Mouse (Mus musculus) G1E-ER4 (cell line): ENCODE measurements around the gene Kif1b. TPM values are rescaled to one million over a fixed set of nuclear protein-coding genes. Genes with fewer than 3 reads are reported as not detected.

Source experiments
- GATA1 ChIP-seq: IDR thresholded peaks from one replicate; pipeline ENCODE4 v1.8.0; 2012; ENCODE audit warnings: low read length, inconsistent platforms
- polyA plus RNA-seq: library from polyadenylated mRNA; stranded (reverse); fragments of >175 nt; gene quantifications from 2 replicates; pipeline ENCODE4 v1.2.3, GENCODE M21; 2012

The Kif1b gene
- polyA plus RNA-seq, 1 experiment: 6.4 TPM

- no peak for TF ChIP-seq GATA1
Observed at GRCm38 (mm10) chr4:149325411-149326162, 18.1 kb upstream of the Kif1b start.

GRCm38 (mm10) chr4:149323730-149324129 lies 16.2 kb upstream of the Kif1b start:
- no peak for TF ChIP-seq GATA1

- no peak for TF ChIP-seq GATA1
Observed at GRCm38 (mm10) chr4:149322718-149323117, 15.2 kb upstream of the Kif1b start.

- no peak for TF ChIP-seq GATA1
Observed at GRCm38 (mm10) chr4:149322286-149322685, 14.8 kb upstream of the Kif1b start.

- no peak for TF ChIP-seq GATA1
Observed at GRCm38 (mm10) chr4:149319088-149319487, 11.6 kb upstream of the Kif1b start.

GRCm38 (mm10) chr4:149317387-149317786 lies 9.9 kb upstream of the Kif1b start:
- TF ChIP-seq GATA1: no peak

GRCm38 (mm10) chr4:149314275-149314837 lies 6.9 kb upstream of the Kif1b start:
- no peak for TF ChIP-seq GATA1

- no peak for TF ChIP-seq GATA1
Observed at GRCm38 (mm10) chr4:149313558-149314253, 6.2 kb upstream of the Kif1b start.

- no peak for TF ChIP-seq GATA1
Observed at GRCm38 (mm10) chr4:149311996-149312395, 4.5 kb upstream of the Kif1b start.

GRCm38 (mm10) chr4:149308491-149308820 lies 963 bp upstream of the Kif1b start:
- no peak for TF ChIP-seq GATA1

GRCm38 (mm10) chr4:149306712-149307595 lies 539 bp downstream of the Kif1b start:
- no peak for TF ChIP-seq GATA1

GRCm38 (mm10) chr4:149305761-149306711 lies 1.5 kb downstream of the Kif1b start:
- TF ChIP-seq GATA1: no peak

GRCm38 (mm10) chr4:149304466-149304865 lies 3.0 kb downstream of the Kif1b start:
- TF ChIP-seq GATA1: no peak

GRCm38 (mm10) chr4:149303502-149303901 lies 4.0 kb downstream of the Kif1b start:
- TF ChIP-seq GATA1: no peak

GRCm38 (mm10) chr4:149302751-149303150 lies 4.7 kb downstream of the Kif1b start:
- TF ChIP-seq GATA1: no peak

- no peak for TF ChIP-seq GATA1
Observed at GRCm38 (mm10) chr4:149302136-149302535, 5.4 kb downstream of the Kif1b start.
